Mouse (Mus musculus) hindbrain, embryonic 11.5 days (tissue): ENCODE data around the gene Eif2d. TPM values are rescaled to one million over a fixed set of nuclear protein-coding genes. Genes with fewer than 3 reads are reported as not detected.
A peak's percentile ranks its signal among the peaks of the same experiment; 100 is the strongest.

ENCODE experiments used
- ATAC-seq: fragments of 200-750 bp; cut with Nextera tagmentation; 2 replicates; pipeline ENCODE4 v1.8.0; 2017; ENCODE audit warnings: mild to moderate bottlenecking, moderate TSS enrichment, moderate library complexity; ENCODE audit not compliant: low FRiP score
- DNase-seq: peaks from one replicate; pipeline ENCODE4 v3.0.0-alpha.2; 2015; ENCODE audit warnings: low spot score
- H3K27ac ChIP-seq: fragments of 300-500 bp; sonication (generic); 2 replicates; pipeline ENCODE4 v1.5.1; 2014; ENCODE audit warnings: mild to moderate bottlenecking, low read depth, low read length
- H3K27me3 ChIP-seq: fragments of 300-500 bp; sonication (generic); 2 replicates; pipeline ENCODE4 v1.6.1; 2014; ENCODE audit warnings: mild to moderate bottlenecking, low read length, moderate library complexity, mixed read lengths; ENCODE audit not compliant: control insufficient read depth, insufficient read depth
- H3K36me3 ChIP-seq: fragments of 300-500 bp; sonication (generic); 2 replicates; pipeline ENCODE4 v1.6.1; 2014; ENCODE audit warnings: mild to moderate bottlenecking, low read length, moderate library complexity, mixed read lengths; ENCODE audit not compliant: control insufficient read depth, insufficient read depth
- H3K4me1 ChIP-seq: fragments of 300-500 bp; sonication (generic); replicated peaks from 2 replicates; pipeline ENCODE4 v1.6.1; 2014; ENCODE audit warnings: low read length, mixed read lengths; ENCODE audit not compliant: control insufficient read depth, insufficient read depth
- H3K4me2 ChIP-seq: fragments of 300-500 bp; sonication (generic); replicated peaks from 2 replicates; pipeline ENCODE4 v1.6.1; 2014; ENCODE audit warnings: mild to moderate bottlenecking, low read depth, low read length
- H3K4me3 ChIP-seq: fragments of 300-500 bp; sonication (generic); 2 replicates; pipeline ENCODE4 v1.5.1; 2014; ENCODE audit warnings: low read depth, low read length
- H3K9ac ChIP-seq: fragments of 300-500 bp; sonication (generic); 2 replicates; pipeline ENCODE4 v1.6.1; 2014; ENCODE audit warnings: low read depth, low read length
- H3K9me3 ChIP-seq: fragments of 300-500 bp; sonication (generic); 2 replicates; pipeline ENCODE4 v1.6.1; 2016; ENCODE audit warnings: low read length; ENCODE audit not compliant: control insufficient read depth
- WGBS: fragments of 180-500 bp; shearing (Covaris S2); extraction: QIAGEN DNeasy Blood & Tissue Kit; methylation state at CpG from one replicate; pipeline ENCODE4 v1.1.7; 2014; 5-methylcytosine and 5-hydroxymethylcytosine counted together
- polyA plus RNA-seq: library from polyadenylated mRNA; unstranded; fragments of >200 nt; fragmentation: Nextera tagmentation; extraction: Ambion mirVana; gene quantifications from 2 replicates; pipeline ENCODE4 v1.2.1, GENCODE M21; 2014

Eif2d gene
- polyA plus RNA-seq, 1 experiment from 2014 or later = 53.3 TPM

DNA sequence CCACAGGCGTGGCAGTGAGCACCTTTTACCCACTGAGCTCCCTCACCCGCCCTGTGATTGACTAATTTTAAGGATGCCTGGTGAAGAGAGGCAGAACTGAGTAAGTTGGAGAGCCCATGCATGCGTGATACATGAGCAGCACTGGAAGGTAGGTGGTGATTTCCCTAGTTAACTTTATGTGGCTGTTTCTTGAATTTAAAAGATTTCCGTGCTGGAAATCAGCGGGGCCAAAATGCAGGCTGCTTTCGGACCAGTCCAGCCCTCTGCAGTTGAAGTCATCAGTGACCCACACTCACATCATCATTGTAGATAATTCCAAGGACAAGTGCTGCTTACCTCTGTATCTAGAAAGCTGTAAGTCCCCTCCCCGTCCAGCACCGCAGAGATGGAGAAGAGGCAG is 22.8 kb downstream of the Eif2d start:
- Histone ChIP-seq H3K9ac (no peak overlapping the region), H3K9me3 (no peaks in the 10 kb centered on the region), H3K4me3 (no peak overlapping the region), H3K4me2 (no peak overlapping the region), H3K27ac (no peak overlapping the region), H3K27me3 (no peaks in the 10 kb centered on the region), H3K4me1 (no peaks in the 10 kb centered on the region), H3K36me3 (0 out of 2 replicates have a peak, but pooled peaks cover 2% of the 10 kb centered on the region)
- ATAC-seq (no peak), DNase-seq (no peak)
- WGBS = 94% methylated on average over 8 of the region's 8 CpGs

DNA sequence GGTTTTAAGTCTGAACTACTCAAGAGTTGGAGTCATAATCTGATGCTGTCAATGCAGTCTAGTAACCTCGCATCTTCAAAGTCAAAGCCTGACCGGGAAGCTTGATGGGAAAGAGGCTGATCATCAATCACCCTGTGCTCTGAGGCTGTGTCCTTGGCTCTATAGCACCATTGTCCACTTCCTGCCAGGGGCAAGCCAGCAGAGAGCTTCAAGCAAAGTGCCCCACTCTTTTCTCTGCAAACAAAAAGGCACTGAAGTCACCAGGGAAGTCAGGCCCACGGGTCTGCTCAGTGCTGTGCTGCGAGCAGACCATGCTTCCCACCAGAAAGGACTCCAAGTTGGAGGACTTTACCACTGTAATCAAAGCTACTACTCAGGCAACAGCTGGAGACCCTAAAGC is 24.3 kb downstream of the Eif2d start:
- Histone ChIP-seq H3K27ac (no peak overlapping the region), H3K27me3 (no peaks in the 10 kb centered on the region), H3K9ac (no peak overlapping the region), H3K4me1 (no peaks in the 10 kb centered on the region), H3K4me3 (no peak overlapping the region), H3K9me3 (no peaks in the 10 kb centered on the region), H3K4me2 (no peak overlapping the region), H3K36me3 (no peaks in the 10 kb centered on the region)
- WGBS = 69% methylated on average over 4 of the region's 4 CpGs
- no peak for ATAC-seq
- DNase-seq = no peak

- Histone ChIP-seq H3K4me1 (no peaks in the 10 kb centered on the region), H3K9me3 (no peaks in the 10 kb centered on the region), H3K27me3 (no peaks in the 10 kb centered on the region), H3K4me2 (no peak overlapping the region), H3K36me3 (no peaks in the 10 kb centered on the region), H3K9ac (no peak overlapping the region), H3K4me3 (no peak overlapping the region), H3K27ac (no peak overlapping the region)
- no peak for DNase-seq
- 87% methylated on average over 5 of the region's 5 CpGs for WGBS
- no peak for ATAC-seq
These were observed 25.1 kb downstream of the Eif2d start for GRCm38 (mm10) chr1:131178083-131178482.

- no peak for DNase-seq
These were observed 27.4 kb downstream of the Eif2d start for GRCm38 (mm10) chr1:131180386-131180785.

DNA sequence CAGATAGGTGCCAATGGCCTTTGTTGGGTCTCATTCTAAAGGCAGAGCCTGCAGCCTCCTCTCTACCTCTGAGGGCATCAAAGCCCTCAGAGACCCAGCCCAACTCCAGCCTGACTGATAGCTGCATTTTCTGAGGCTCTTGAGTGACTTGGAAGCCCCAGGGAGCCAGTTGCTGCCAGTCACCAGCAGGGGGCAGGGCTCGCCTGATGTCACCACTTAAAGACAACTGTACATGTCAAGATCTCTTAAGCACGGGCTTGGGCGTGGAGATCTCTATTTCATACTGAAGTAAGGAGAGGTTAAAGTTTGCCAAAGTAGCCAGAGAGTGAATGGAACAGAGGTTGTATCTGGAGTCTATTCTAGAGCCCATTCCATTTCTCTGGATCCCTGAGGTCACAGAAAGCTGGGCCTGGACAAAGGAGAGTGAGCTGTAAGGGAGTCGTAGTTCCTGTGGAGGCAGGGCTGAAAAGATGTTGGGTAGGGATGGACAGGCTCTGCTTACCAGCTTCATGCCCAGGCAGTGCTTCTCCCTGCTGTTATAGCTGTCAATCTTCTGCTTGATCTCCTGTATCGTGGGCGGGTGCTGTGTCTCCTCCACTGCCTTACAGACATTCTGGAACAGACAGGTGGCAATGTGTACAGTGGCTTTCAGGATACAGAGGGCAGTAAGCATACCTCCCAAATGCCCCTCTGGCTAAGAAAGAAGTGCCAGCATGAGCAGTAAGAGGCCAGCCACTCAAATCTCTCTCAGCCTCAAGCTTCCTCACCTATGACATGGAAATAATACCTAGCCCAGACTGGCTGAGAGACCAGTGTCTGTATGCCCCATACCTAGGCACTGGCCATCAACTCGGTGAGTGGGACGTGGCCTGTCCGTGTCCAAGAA is 28.9 kb downstream of the Eif2d start:
- no peak overlapping the region for H3K27ac ChIP-seq
- H3K9ac ChIP-seq = no peak overlapping the region
- no peaks in the 10 kb centered on the region for H3K9me3 ChIP-seq
- no peak overlapping the region for H3K4me2 ChIP-seq
- H3K4me1 ChIP-seq = no peaks in the 10 kb centered on the region
- ATAC-seq (peak; percentile 36; the same call in 1 of the 2 replicates), DNase-seq (peak; percentile 83)
- H3K4me3 ChIP-seq = no peak overlapping the region
- H3K36me3 ChIP-seq = no peaks in the 10 kb centered on the region
- whole genome bisulfite sequencing = 68% methylated on average over 9 of the region's 9 CpGs
- H3K27me3 ChIP-seq = no peaks in the 10 kb centered on the region

More at GRCm38 (mm10) chr1:131180386-131180785, 27.4 kb downstream of the Eif2d start:
- no peak for ATAC-seq
- Histone ChIP-seq H3K4me2 (no peak overlapping the region), H3K27ac (no peak overlapping the region), H3K27me3 (no peaks in the 10 kb centered on the region), H3K9me3 (no peaks in the 10 kb centered on the region), H3K4me1 (no peaks in the 10 kb centered on the region), H3K36me3 (no peaks in the 10 kb centered on the region), H3K9ac (no peak overlapping the region), H3K4me3 (no peak overlapping the region)
- WGBS = 94% methylated on average over 7 of the region's 7 CpGs

- Histone ChIP-seq H3K36me3 (no peaks in the 10 kb centered on the region), H3K4me3 (no peak overlapping the region), H3K4me1 (no peaks in the 10 kb centered on the region), H3K27ac (no peak overlapping the region), H3K9me3 (no peaks in the 10 kb centered on the region), H3K27me3 (no peaks in the 10 kb centered on the region), H3K9ac (no peak overlapping the region), H3K4me2 (no peak overlapping the region)
- ATAC-seq (no peak), DNase-seq (no peak)
- 89% methylated on average over 7 of the region's 7 CpGs for WGBS
These were observed 30.2 kb downstream of the Eif2d start for GRCm38 (mm10) chr1:131183201-131183600.

- H3K27ac ChIP-seq = no peak overlapping the region
- 92% methylated on average over 9 of the region's 9 CpGs for WGBS
- DNase-seq (no peak), ATAC-seq (no peak)
- H3K4me2 ChIP-seq = no peak overlapping the region
- no peaks in the 10 kb centered on the region for H3K27me3 ChIP-seq
- no peaks in the 10 kb centered on the region for H3K36me3 ChIP-seq
- H3K9me3 ChIP-seq = no peaks in the 10 kb centered on the region
- no peak overlapping the region for H3K4me3 ChIP-seq
- no peaks in the 10 kb centered on the region for H3K4me1 ChIP-seq
- no peak overlapping the region for H3K9ac ChIP-seq
These were observed 31.4 kb downstream of the Eif2d start for GRCm38 (mm10) chr1:131184253-131184955.

DNA sequence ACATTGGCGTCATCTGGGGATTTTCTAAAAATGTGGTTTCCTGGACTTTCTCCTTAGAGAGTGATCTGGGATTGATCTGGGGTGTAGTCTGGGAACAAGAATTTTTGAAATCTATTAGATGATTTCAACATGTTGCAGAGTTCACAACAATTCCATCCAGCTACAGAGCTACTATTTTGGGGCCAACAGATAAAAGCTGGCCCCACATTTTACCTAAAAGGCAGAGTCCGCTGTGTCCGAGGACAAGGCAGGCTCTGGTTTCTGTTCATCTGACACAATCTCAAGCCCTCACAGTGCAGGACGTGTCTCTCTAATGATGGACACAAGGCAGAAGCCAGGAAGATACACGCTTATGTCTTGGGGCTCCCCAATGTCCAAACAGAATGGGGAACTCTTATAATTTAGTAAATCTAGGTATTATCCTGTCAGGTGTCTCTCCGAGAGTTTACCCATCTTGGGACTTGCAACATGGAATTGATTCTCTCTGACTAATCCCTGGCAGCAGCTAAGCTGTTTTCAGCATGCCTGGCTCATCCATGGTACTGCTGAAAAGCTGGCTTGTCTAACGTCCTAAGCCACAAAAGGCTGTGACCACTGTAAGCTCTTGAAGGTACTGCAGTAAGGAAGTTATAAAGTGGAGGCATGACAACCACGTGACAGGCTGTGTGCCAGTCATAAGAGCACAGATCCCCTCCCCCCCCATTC is 32.1 kb downstream of the Eif2d start:
- no peaks in the 10 kb centered on the region for H3K27me3 ChIP-seq
- no peaks in the 10 kb centered on the region for H3K36me3 ChIP-seq
- no peak overlapping the region for H3K27ac ChIP-seq
- 87% methylated on average over 8 of the region's 8 CpGs for WGBS
- DNase-seq (no peak), ATAC-seq (no peak)
- no peaks in the 10 kb centered on the region for H3K4me1 ChIP-seq
- no peak overlapping the region for H3K4me2 ChIP-seq
- H3K9me3 ChIP-seq = no peaks in the 10 kb centered on the region
- no peak overlapping the region for H3K4me3 ChIP-seq
- no peak overlapping the region for H3K9ac ChIP-seq
